Mouse (Mus musculus) intestine, embryonic 14.5 days (tissue): ENCODE results near the gene Znhit2. TPM values are rescaled to one million over a fixed set of nuclear protein-coding genes. Genes with fewer than 3 reads are reported as not detected.

ENCODE experiments used
- ATAC-seq: fragments of 200-750 bp; cut with Nextera tagmentation; replicated peaks from 2 replicates; pipeline ENCODE4 v1.8.0; 2017; ENCODE audit warnings: low read depth, moderate number of reproducible peaks, moderate TSS enrichment, moderate library complexity; ENCODE audit not compliant: low FRiP score, low TSS enrichment
- DNase-seq: peaks from one replicate; pipeline ENCODE4 v3.0.0-alpha.2; 2018; ENCODE audit warnings: low spot score
- H3K27ac ChIP-seq: fragments of 300-500 bp; sonication (generic); 2 replicates; pipeline ENCODE4 v1.5.1; 2014; ENCODE audit warnings: low read depth, mild to moderate bottlenecking, control low read depth
- H3K27me3 ChIP-seq: fragments of 300-500 bp; sonication (generic); replicated peaks from 2 replicates; pipeline ENCODE4 v1.6.1; 2014; ENCODE audit warnings: low read length, control low read depth; ENCODE audit not compliant: control insufficient read depth, insufficient read depth
- H3K36me3 ChIP-seq: fragments of 300-500 bp; sonication (generic); 2 replicates; pipeline ENCODE4 v1.6.1; 2014; ENCODE audit warnings: low read length, control low read depth; ENCODE audit not compliant: control insufficient read depth, insufficient read depth
- H3K4me1 ChIP-seq: fragments of 300-500 bp; sonication (generic); replicated peaks from 2 replicates; pipeline ENCODE4 v1.6.1; 2014; ENCODE audit warnings: low read length, control low read depth, mixed read lengths; ENCODE audit not compliant: control insufficient read depth, insufficient read depth
- H3K4me2 ChIP-seq: fragments of 300-500 bp; sonication (generic); 2 replicates; pipeline ENCODE4 v1.6.1; 2014; ENCODE audit warnings: low read length
- H3K4me3 ChIP-seq: fragments of 300-500 bp; sonication (generic); 2 replicates; pipeline ENCODE4 v1.5.1; 2014; ENCODE audit warnings: low read depth, low read length, control low read depth, mixed read lengths
- H3K9ac ChIP-seq: fragments of 300-500 bp; sonication (generic); 2 replicates; pipeline ENCODE4 v1.6.1; 2014; ENCODE audit warnings: mild to moderate bottlenecking, low read length
- H3K9me3 ChIP-seq: fragments of 300-500 bp; sonication (generic); 2 replicates; pipeline ENCODE4 v1.6.1; 2016; ENCODE audit warnings: low read length, control low read depth; ENCODE audit not compliant: control insufficient read depth
- WGBS: fragments of 180-500 bp; shearing (Covaris S2); extraction: QIAGEN DNeasy Blood & Tissue Kit; methylation state at CpG from one replicate; pipeline ENCODE4 v1.1.7; 2014; 5-methylcytosine and 5-hydroxymethylcytosine counted together
- polyA plus RNA-seq: library from polyadenylated mRNA; unstranded; fragments of >200 nt; fragmentation: Nextera tagmentation; extraction: Ambion mirVana; gene quantifications from 2 replicates; pipeline ENCODE4 v1.2.1, GENCODE M21; 2014

The Znhit2 gene
- polyA plus RNA-seq: 33.8 and 38.3 TPM in 2 replicates

GRCm38 (mm10) chr19:6061021-6061533 is at the start of gene Znhit2:
Gene Znhit2, plus strand, starts transcription at chr19:6061192.
- peak; percentile 53 for ATAC-seq
- WGBS: under 1% methylated on average over 54 of the region's 58 CpGs
- DNase-seq: peak; percentile 92

GRCm38 (mm10) chr19:6013691-6014090 is 47.3 kb upstream of the Znhit2 start:
- Histone ChIP-seq H3K36me3 (no peaks in the 10 kb centered on the region), H3K4me3 (no peak overlapping the region), H3K27me3 (peaks cover 9% of the 10 kb centered on the region; the same call in 1 of the 2 replicates), H3K4me1 (peaks cover 6% of the 10 kb centered on the region; the same call in 1 of the 2 replicates), H3K9ac (no peak overlapping the region), H3K9me3 (no peaks in the 10 kb centered on the region), H3K27ac (no peak overlapping the region), H3K4me2 (no peak overlapping the region)
- WGBS: 94% methylated on average over 10 of the region's 10 CpGs
- DNase-seq (no peak), ATAC-seq (no peak)

More at GRCm38 (mm10) chr19:6061021-6061533, at the start of gene Znhit2:
- peak within 1 kb of the TSS; percentile 81 for H3K27ac ChIP-seq
- H3K4me1 ChIP-seq: peaks cover 27% of the 10 kb centered on the region
- peak within 1 kb of the TSS; percentile 99 for H3K4me2 ChIP-seq
- peak within 1 kb of the TSS; percentile 81 for H3K9ac ChIP-seq
- no peaks in the 10 kb centered on the region for H3K27me3 ChIP-seq
- peak within 1 kb of the TSS; percentile 68 for H3K4me3 ChIP-seq
- H3K9me3 ChIP-seq: no peaks in the 10 kb centered on the region
- peaks cover 20% of the 10 kb centered on the region for H3K36me3 ChIP-seq

GRCm38 (mm10) chr19:6014991-6015510 is 45.9 kb upstream of the Znhit2 start:
- H3K9me3 ChIP-seq: no peaks in the 10 kb centered on the region
- H3K9ac ChIP-seq: peak overlapping the region; percentile 57
- H3K4me3 ChIP-seq: peak overlapping the region; percentile 54
- H3K27me3 ChIP-seq: peaks cover 9% of the 10 kb centered on the region; the same call in 1 of the 2 replicates
- ATAC-seq: peak; percentile 83
- no peaks in the 10 kb centered on the region for H3K36me3 ChIP-seq
- H3K4me1 ChIP-seq: peaks cover 6% of the 10 kb centered on the region; the same call in 1 of the 2 replicates
- peak; percentile 76 for DNase-seq
- WGBS: 2% methylated on average over 17 of the region's 18 CpGs
- H3K27ac ChIP-seq: 0 out of 2 replicates have a peak overlapping the region, but pooled peaks have one; percentile 29
- peak overlapping the region; percentile 91 for H3K4me2 ChIP-seq

- H3K36me3 ChIP-seq: no peaks in the 10 kb centered on the region
- H3K9ac ChIP-seq: peak within 1 kb of the TSS; percentile 57
- ATAC-seq (peak; percentile 70), DNase-seq (peak; percentile 88)
- 3% methylated on average over 40 of the region's 40 CpGs for WGBS
- H3K4me1 ChIP-seq: peaks cover 6% of the 10 kb centered on the region; the same call in 1 of the 2 replicates
- H3K27ac ChIP-seq: peak within 1 kb of the TSS; percentile 29; the same call in 1 of the 2 replicates
- H3K4me2 ChIP-seq: peak within 1 kb of the TSS; percentile 91
- H3K9me3 ChIP-seq: no peaks in the 10 kb centered on the region
- peaks cover 9% of the 10 kb centered on the region; the same call in 1 of the 2 replicates for H3K27me3 ChIP-seq
- peak within 1 kb of the TSS; percentile 54 for H3K4me3 ChIP-seq
Observed at GRCm38 (mm10) chr19:6015511-6016315, 45.3 kb upstream of the Znhit2 start, which contains the start of gene Capn1. Gene Capn1, minus strand, starts transcription at chr19:6015897.

GRCm38 (mm10) chr19:6016532-6016931 is 44.5 kb upstream of the Znhit2 start:
- no peak overlapping the region for H3K9ac ChIP-seq
- H3K4me2 ChIP-seq: no peak overlapping the region
- WGBS: 52% methylated on average over 7 of the region's 7 CpGs

GRCm38 (mm10) chr19:6018142-6019089 is 42.6 kb upstream of the Znhit2 start:
- Histone ChIP-seq H3K36me3 (no peaks in the 10 kb centered on the region), H3K4me3 (no peak overlapping the region), H3K4me2 (no peak overlapping the region), H3K9ac (no peak overlapping the region), H3K9me3 (no peaks in the 10 kb centered on the region), H3K4me1 (peaks cover 6% of the 10 kb centered on the region; the same call in 1 of the 2 replicates), H3K27ac (no peak overlapping the region), H3K27me3 (peaks cover 9% of the 10 kb centered on the region; the same call in 1 of the 2 replicates)
- no peak for ATAC-seq
- WGBS: 28% methylated on average over 15 of the region's 15 CpGs
- peak; percentile 88 for DNase-seq

More at GRCm38 (mm10) chr19:6016532-6016931, 44.5 kb upstream of the Znhit2 start:
- H3K36me3 ChIP-seq: no peaks in the 10 kb centered on the region
- peaks cover 9% of the 10 kb centered on the region; the same call in 1 of the 2 replicates for H3K27me3 ChIP-seq
- H3K9me3 ChIP-seq: no peaks in the 10 kb centered on the region
- no peak for DNase-seq
- H3K4me1 ChIP-seq: peaks cover 6% of the 10 kb centered on the region; the same call in 1 of the 2 replicates
- no peak overlapping the region for H3K27ac ChIP-seq
- no peak overlapping the region for H3K4me3 ChIP-seq
- ATAC-seq: no peak

GRCm38 (mm10) chr19:6020276-6020675 is 40.7 kb upstream of the Znhit2 start:
- Histone ChIP-seq H3K36me3 (no peaks in the 10 kb centered on the region), H3K4me2 (no peak overlapping the region), H3K4me1 (peaks cover 6% of the 10 kb centered on the region; the same call in 1 of the 2 replicates), H3K9me3 (no peaks in the 10 kb centered on the region), H3K27ac (no peak overlapping the region), H3K4me3 (no peak overlapping the region), H3K27me3 (peaks cover 9% of the 10 kb centered on the region; the same call in 1 of the 2 replicates), H3K9ac (no peak overlapping the region)
- DNase-seq: no peak
- ATAC-seq: no peak
- WGBS: 55% methylated on average over 3 of the region's 3 CpGs
